ENCODE assay signal across 7 mouse cellular contexts in the genomic region with DNA sequence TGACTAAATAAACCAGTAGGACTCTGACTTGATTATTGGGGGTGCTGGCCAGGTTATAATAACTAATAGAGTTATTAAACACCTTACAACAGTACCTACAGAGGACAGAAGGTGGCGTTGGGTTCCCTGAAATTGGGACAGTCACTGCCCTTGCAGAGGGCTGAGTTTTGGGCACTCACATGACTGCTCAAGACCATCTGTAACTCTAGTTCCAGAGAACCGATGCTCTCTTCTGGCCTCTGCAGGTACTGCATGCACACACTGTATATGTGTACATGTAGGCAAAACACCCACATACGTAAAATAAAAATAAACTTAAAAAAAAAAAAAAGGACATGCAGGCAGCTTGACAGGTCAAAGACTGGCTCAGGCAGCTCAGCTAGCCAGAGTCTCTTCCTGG. TPM values are rescaled to one million over a fixed set of nuclear protein-coding genes. Genes with fewer than 3 reads are reported as not detected.
DNase-seq lines count a peak whose midpoint lies in the region; ATAC-seq lines count a peak whose summit lies in the region.

No protein-coding gene starts in this region.

- intact Hi-C loops in left cerebral cortex, postnatal 14 days (cut with DNase I): no loop called here
- intact Hi-C loops in left cerebral cortex, postnatal 36 days (cut with DNase I): no loop called here

- H3K9ac ChIP-seq in forebrain, embryonic 11.5 days (ENCODE audit: low read length): no peak overlapping the region

- no peak overlapping the region for H3K27ac ChIP-seq in forebrain, embryonic 11.5 days (ENCODE audit: low read depth, low read length)

- WGBS in forebrain, embryonic 11.5 days: 79% methylated on average over 3 of the region's 3 CpGs

- H3K36me3 ChIP-seq in forebrain, embryonic 11.5 days (ENCODE audit: control insufficient read depth, insufficient read depth, low read length): no peaks in the 10 kb centered on the region

- no peaks in the 10 kb centered on the region; the same call in 1 of the 2 replicates for H3K9me3 ChIP-seq in forebrain, embryonic 11.5 days (ENCODE audit: control insufficient read depth, low read length)

- no peaks in the 10 kb centered on the region for H3K27me3 ChIP-seq in forebrain, embryonic 11.5 days (ENCODE audit: control insufficient read depth, insufficient read depth, low read length)

- ATAC-seq in granulocyte monocyte progenitor cell, adult 5-6 weeks (replicated peaks; ENCODE audit: poor library complexity, severe bottlenecking): peak; percentile 97
- no peak for ATAC-seq in forebrain, embryonic 11.5 days (replicated peaks; ENCODE audit: low FRiP score)

- no peak overlapping the region for H3K4me2 ChIP-seq in forebrain, embryonic 11.5 days (ENCODE audit: low read depth, low read length, severe bottlenecking)

- H3K4me1 ChIP-seq in forebrain, embryonic 11.5 days (replicated peaks; ENCODE audit: control insufficient read depth, insufficient read depth, low read length): no peaks in the 10 kb centered on the region

- peak; percentile 7 to 37 for DNase-seq in left cerebral cortex, postnatal 14 days (ENCODE audit: low spot score in 2 of 2)
- DNase-seq in left cerebral cortex, postnatal 36 days (ENCODE audit: low spot score in 2 of 2): no peak
- DNase-seq in T-cell, adult 2 months (ENCODE audit: low spot score): peak; percentile 42
- peak; percentile 44 for DNase-seq in lung, postnatal 14 days
- peak; percentile 48 for DNase-seq in thymus, postnatal 25 days
- DNase-seq in forebrain, embryonic 11.5 days (ENCODE audit: low spot score): no peak

- H3K4me3 ChIP-seq in forebrain, embryonic 11.5 days (ENCODE audit: low read depth, low read length): no peak overlapping the region

RNA-seq across cellular contexts. Expression of gene Ppp4r3a, which starts 19.1 kb away (rescaled TPM):
- 10 to 100 TPM; 39.4 to 39.6 TPM for total RNA-seq in left cerebral cortex, postnatal 14 days (2021)
- total RNA-seq in left cerebral cortex, postnatal 36 days (2021): 10 to 100 TPM; 35.6 to 46.1 TPM
- 104 and 128 TPM in 2 replicates for total RNA-seq in granulocyte monocyte progenitor cell, adult 5-6 weeks (2014; fragmentation: Nextera tagmentation)
- total RNA-seq in granulocyte monocyte progenitor cell, adult 5-6 weeks (2017): 133 and 173 TPM in 2 replicates
- 76.7 and 78.7 TPM in 2 replicates for polyA plus RNA-seq in forebrain, embryonic 11.5 days (2014; fragmentation: Nextera tagmentation; extraction: Ambion mirVana)

Comparison
In these comparisons a context has a peak if more than half of its experiments do, and no peak if none do; other contexts are left out.
1. DNase-seq: peak in left cerebral cortex, postnatal 14 days (2 of 2), T-cell, adult 2 months (single experiment), lung, postnatal 14 days (single experiment) and thymus, postnatal 25 days (single experiment); none in left cerebral cortex, postnatal 36 days (0 of 2) and forebrain, embryonic 11.5 days (single experiment).